Mouse (Mus musculus): ENCODE measurements around the gene Ttc9b.
"Not testable (repeated sequence)": the region's sequence is repeated elsewhere in the genome, so short reads cannot be mapped to it uniquely, and the experiment has no call there.

Ttc9b gene

GRCm38 (mm10) chr7:27635094-27635493 lies 18.6 kb upstream of the Ttc9b start:
- DNase-seq (ENCODE audit: inconsistent ontology term): not testable (repeated sequence)

DNA sequence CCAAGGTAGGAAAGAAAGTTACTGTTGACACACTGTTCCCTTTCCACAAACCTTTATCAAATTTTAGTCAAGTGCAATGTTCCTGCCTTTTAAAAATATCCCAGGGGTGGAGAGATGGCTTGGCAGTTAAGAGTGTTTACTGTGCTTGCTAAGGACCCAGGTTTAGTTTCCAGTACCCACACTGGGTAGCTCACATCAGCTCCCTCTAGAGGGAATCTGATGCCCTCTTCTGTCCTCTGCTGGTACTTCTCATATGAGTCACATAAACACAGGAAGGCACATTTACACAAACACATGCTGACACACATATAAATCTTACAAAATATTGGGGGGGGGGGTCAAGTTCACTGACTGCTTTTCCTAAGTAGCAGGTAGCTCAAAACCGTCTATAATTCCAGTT lies 9.2 kb upstream of the Ttc9b start:
- DNase-seq (ENCODE audit: inconsistent ontology term): no peak

GRCm38 (mm10) chr7:27646516-27646915 lies 7.2 kb upstream of the Ttc9b start:
- no peak for DNase-seq (ENCODE audit: inconsistent ontology term)

- no peak for DNase-seq (ENCODE audit: inconsistent ontology term)
These were observed 6.3 kb upstream of the Ttc9b start for GRCm38 (mm10) chr7:27647281-27648002.

DNA sequence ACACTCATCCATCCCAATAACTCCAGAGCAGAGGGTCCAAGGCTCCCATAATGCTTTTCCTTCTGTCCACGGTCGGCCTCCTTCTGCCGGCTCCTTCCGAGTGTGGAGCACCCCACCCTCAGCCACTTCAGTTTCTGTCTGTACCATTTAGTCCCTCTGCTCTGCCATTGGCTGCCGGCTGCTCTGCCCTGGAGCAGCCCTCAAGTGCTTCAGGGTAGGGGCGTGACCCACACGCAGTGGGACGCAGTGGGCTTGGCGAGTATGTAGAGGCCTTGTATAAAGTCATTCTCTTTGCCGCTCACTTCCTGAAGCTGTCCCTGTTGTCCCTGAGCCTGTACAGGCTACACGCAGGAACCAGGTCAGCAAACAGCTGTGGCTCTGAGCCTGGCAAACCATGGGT lies 4.0 kb upstream of the Ttc9b start:
- no peak for DNase-seq (ENCODE audit: inconsistent ontology term)

DNA sequence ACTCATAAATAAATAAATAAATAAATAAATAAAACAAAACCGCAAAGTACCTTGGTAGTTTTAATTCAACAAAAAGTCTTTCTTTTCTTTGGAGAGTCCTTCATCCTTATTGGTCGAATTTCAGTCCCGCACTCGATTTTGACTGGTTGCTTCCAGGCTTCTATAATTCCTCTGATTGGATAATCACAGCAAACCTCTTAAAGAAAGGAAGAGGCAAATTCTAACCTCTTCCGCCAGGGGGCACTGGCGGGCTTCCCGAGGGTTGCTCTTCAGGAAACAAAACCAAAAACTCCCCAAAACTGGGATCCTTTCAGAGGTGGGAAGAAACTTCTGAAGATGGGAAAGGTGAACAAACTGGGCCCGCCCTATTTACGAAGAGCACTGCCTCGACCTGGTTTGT lies 2.8 kb upstream of the Ttc9b start:
- DNase-seq (ENCODE audit: inconsistent ontology term): peak; percentile 90

GRCm38 (mm10) chr7:27654607-27655276 lies 1.0 kb downstream of the Ttc9b start:
- no peak for DNase-seq (ENCODE audit: inconsistent ontology term)

DNA sequence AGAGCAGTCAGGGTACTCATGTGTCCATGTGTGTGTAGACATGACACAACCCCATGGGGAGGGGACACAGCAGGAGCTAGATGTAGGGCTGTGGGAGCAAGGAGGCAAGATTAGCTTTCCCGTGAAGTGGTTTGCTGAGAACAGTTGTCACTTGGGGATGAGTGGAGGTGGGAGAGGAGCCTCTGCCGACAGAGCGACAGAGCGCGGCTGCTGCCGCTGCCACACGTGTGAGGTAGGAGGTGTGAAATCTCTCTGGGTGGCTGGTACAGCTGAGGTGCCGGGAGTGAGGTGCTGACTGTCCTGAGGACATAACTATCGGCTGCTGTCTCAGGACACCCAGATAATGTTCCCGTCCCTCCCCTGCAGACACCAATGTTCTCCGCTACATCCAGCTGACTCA lies 1.8 kb downstream of the Ttc9b start:
- DNase-seq (ENCODE audit: inconsistent ontology term): no peak

DNA sequence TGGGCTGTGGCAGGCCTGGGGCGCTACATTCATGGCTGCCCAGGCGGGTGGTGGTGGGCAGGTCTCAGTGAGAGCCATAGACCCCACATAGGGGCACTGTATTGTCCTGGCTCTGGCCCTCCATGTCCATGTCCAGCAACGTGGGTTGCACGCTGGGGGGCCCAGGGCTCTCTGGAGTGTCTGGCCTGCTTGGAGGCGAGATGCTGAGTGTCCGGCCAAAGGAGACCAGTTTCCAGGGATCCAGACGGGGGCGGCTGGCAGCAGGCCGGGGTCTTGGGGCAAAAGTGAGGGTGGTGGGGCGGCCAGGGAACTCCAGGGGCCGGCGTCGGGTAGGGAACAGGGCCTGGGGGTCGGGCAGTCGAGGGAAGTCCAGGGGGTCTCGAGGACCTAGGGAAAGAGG lies 2.9 kb downstream of the Ttc9b start:
- DNase-seq (ENCODE audit: inconsistent ontology term): no peak

GRCm38 (mm10) chr7:27657824-27658395 lies 4.2 kb downstream of the Ttc9b start:
- DNase-seq (ENCODE audit: inconsistent ontology term): no peak

DNA sequence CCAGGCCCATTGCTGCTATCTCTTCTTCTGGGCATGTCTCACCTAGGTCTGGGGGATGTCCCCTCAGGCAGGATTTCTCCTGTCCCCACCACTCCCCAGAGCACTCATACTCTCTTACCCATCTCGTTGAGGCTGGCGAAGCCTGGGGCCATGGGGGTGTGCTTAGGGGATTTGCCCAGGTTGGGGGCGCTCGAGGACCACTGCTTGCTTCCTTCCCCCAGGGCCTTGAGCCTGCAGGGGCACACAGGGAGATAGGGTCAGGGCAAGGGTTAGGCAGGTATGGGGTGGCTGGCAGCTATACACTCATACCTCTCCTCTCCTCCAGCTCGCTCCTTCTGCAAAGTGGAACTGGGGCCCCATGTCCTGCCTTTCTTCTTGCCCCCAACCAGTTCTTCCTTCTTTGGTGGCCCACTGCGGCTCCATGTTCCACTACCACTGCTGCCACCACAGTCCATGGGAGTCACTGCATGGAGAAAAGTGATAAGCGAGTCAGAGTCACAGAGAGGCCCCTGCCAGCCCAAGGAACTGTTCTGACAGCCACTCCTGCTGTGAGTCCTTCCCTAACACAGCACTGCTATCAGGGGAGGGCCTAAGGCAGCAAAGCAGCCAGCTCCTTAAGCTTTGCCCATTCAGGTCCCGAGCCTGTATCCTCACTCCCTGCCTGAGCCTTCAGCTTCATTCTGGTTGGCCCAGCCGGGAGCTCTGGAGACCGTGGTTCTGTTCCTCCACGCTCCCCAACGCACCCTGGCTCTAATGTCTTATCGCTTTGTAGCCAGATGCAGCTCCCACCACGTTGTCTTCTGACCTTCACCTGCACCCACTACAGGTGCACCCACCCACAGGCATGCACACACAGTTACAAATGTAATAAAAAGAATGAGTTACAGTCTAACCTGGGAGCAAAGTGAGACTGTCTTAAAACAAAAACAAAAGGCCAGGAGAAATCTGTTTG lies 5.3 kb downstream of the Ttc9b start:
- DNase-seq (ENCODE audit: inconsistent ontology term): no peak

- no peak for DNase-seq (ENCODE audit: inconsistent ontology term)
These were observed 8.3 kb downstream of the Ttc9b start for GRCm38 (mm10) chr7:27662038-27662437.

GRCm38 (mm10) chr7:27673064-27673574 lies 19.4 kb downstream of the Ttc9b start:
- DNase-seq (ENCODE audit: inconsistent ontology term): no peak

GRCm38 (mm10) chr7:27673575-27674131 lies 19.9 kb downstream of the Ttc9b start:
- peak; percentile 25 for DNase-seq (ENCODE audit: inconsistent ontology term)

GRCm38 (mm10) chr7:27674195-27674521 lies 20.4 kb downstream of the Ttc9b start:
- DNase-seq (ENCODE audit: inconsistent ontology term): no peak

- DNase-seq (ENCODE audit: inconsistent ontology term): peak; percentile 96
These were observed 21.0 kb downstream of the Ttc9b start, which contains the start of gene Map3k10 for GRCm38 (mm10) chr7:27674522-27675221. Gene Map3k10 (minus strand): TSS chr7:27674598.

GRCm38 (mm10) chr7:27675222-27675612 lies 21.5 kb downstream of the Ttc9b start:
- no peak for DNase-seq (ENCODE audit: inconsistent ontology term)

GRCm38 (mm10) chr7:27683218-27683617 lies 29.5 kb downstream of the Ttc9b start:
- DNase-seq (ENCODE audit: inconsistent ontology term): no peak

GRCm38 (mm10) chr7:27685220-27685619 lies 31.5 kb downstream of the Ttc9b start:
- DNase-seq (ENCODE audit: inconsistent ontology term): no peak

- DNase-seq (ENCODE audit: inconsistent ontology term): peak; percentile 43
These were observed 32.0 kb downstream of the Ttc9b start for GRCm38 (mm10) chr7:27685681-27686080.

- no peak for DNase-seq (ENCODE audit: inconsistent ontology term)
These were observed 33.3 kb downstream of the Ttc9b start for GRCm38 (mm10) chr7:27687043-27687442.
